Mouse (Mus musculus): ENCODE measurements at regions not wholly inside any gene's neighbourhood (a gene's known extent, or its start where the extent isn't known, plus 50 kb on each side); places are given as distances from the start of the nearest gene placed in this dataset.

DNA sequence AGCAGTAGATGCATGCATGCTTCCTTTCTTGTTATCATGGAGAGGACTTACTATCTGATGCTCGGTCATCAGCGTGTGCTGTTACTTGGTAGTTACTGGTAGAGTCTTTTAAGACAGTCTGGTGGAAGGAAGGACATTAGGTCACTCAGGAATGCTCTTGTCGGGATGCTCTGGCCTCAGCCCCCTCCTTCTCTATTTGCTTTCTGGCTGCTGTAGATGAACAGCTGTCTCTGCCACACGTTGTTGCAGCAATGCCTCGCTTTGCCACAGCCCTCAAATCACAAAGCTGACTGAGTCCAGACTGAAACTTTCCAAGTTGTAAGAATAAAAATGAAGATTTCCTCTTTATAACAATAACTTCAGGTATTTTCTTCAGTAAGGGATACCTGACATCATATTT, 282.1 kb upstream of the Slc30a5 start:
- no peak overlapping the region for H3K27ac ChIP-seq
- TF ChIP-seq CTCF (conservative IDR thresholded peaks at IDR 0.05): no peak
- no peak overlapping the region for H3K4me3 ChIP-seq
- DNase-seq (ENCODE audit: low spot score in 2 of 2): no peak

DNA sequence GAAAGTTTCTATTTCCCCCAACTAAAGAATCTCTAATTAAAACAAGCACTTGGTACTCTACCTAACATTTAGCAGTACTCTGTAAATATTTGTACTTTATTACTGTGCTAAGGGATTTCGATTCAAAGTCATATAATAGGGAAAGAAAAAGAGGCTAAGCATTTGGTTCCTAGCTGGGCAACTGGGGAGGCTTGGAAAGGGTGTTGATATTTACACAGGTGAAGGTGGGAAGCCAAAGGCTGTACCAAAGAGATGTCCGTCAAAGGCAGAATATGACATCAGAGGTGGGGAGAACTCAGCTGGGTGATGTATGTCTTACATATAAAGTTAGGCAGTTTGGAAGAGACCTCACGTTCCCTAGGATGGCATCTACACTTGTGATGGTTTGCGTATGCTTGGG, 278.9 kb upstream of the Slc30a5 start:
- DNase-seq (ENCODE audit: low spot score in 2 of 2): no peak
- Histone ChIP-seq H3K4me3 (no peak overlapping the region), H3K27ac (no peak overlapping the region)
- TF ChIP-seq CTCF (conservative IDR thresholded peaks at IDR 0.05): no peak

DNA sequence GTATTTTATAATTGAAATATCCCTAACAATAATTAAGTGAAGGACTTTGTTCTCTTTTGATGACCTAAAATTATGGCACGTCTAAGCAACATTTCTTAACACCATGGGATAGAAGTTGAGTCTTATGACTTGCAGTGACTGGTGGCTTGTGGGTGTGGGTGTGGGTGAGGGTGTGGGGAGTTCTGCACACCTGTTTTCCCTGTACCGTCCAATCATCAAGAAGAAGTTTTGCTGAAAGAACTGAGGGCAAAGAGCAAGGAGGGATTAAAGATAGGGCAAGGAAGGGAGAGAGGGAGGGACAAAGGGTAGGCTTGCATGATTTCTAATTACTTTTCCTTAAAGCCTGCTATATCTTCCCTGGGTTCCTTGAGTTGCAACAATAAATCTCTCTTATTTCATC, 278.5 kb upstream of the Slc30a5 start:
- Histone ChIP-seq H3K27ac (no peak overlapping the region), H3K4me3 (no peak overlapping the region)
- no peak for DNase-seq (ENCODE audit: low spot score in 2 of 2)
- TF ChIP-seq CTCF (conservative IDR thresholded peaks at IDR 0.05): no peak

DNA sequence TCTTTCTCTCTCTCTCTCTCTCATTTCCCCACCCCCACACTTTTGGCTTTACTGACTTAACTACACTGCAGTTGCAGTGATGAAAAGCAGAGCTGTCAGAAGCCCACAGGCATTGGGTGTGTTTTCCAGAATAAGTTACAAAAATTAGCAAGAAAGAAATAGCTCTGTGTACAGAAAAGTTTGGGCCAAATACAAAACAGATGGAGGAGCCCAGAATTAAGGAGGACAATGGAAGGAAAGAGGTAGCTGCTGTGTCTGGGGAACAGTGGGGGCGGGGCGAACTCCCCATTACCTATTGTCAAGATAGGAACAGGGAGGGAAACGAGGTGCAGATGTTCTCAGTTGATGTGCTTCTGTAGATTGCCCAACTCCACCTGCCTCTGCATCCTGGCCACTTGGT, 267.4 kb upstream of the Slc30a5 start:
- TF ChIP-seq CTCF (conservative IDR thresholded peaks at IDR 0.05): no peak
- H3K4me3 ChIP-seq: no peak overlapping the region
- DNase-seq (ENCODE audit: low spot score in 2 of 2): no peak
- H3K27ac ChIP-seq: no peak overlapping the region

DNA sequence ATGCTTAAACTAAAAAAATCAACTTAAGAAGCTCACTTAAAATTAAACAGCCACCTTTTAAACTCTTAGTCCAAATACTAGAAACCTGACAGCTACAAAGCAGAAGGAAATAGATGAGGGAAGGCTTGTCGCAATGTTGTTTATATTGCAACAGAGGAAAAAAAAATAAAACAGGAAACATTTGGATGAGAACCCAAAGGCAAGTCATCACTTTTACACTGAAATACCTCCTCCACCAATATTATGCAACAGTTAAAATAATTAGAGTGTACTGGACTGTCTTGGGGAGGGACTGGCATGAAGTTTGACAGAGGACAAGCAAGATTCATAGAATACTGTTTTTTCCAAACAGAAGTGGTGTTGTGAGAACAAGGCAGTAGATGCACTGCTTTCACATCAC, 263.6 kb upstream of the Slc30a5 start:
- no peak for TF ChIP-seq CTCF (conservative IDR thresholded peaks at IDR 0.05)
- Histone ChIP-seq H3K4me3 (no peak overlapping the region), H3K27ac (no peak overlapping the region)
- DNase-seq (ENCODE audit: low spot score in 2 of 2): no peak

DNA sequence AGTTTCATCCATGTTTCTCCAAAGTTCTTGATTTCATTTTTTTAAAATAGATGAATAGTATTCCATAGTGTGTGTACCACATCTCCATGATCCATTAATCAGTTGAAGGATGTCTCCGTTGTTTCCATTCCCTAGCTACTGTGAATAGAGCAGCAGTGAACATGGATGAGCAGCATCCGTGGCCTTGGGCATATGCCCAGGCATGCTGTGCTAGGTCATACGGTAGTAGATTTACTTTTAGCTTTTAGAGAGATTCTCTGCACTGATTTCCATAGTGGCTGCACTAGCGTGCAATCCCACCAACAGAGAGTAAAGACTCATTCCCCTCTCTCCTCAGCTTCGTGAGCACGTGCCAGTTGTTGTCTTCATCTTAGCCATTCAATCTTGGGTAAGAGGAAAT, 263.0 kb upstream of the Slc30a5 start:
- Histone ChIP-seq H3K27ac (no peak overlapping the region), H3K4me3 (no peak overlapping the region)
- no peak for TF ChIP-seq CTCF (conservative IDR thresholded peaks at IDR 0.05)
- DNase-seq (ENCODE audit: low spot score in 2 of 2): no peak

DNA sequence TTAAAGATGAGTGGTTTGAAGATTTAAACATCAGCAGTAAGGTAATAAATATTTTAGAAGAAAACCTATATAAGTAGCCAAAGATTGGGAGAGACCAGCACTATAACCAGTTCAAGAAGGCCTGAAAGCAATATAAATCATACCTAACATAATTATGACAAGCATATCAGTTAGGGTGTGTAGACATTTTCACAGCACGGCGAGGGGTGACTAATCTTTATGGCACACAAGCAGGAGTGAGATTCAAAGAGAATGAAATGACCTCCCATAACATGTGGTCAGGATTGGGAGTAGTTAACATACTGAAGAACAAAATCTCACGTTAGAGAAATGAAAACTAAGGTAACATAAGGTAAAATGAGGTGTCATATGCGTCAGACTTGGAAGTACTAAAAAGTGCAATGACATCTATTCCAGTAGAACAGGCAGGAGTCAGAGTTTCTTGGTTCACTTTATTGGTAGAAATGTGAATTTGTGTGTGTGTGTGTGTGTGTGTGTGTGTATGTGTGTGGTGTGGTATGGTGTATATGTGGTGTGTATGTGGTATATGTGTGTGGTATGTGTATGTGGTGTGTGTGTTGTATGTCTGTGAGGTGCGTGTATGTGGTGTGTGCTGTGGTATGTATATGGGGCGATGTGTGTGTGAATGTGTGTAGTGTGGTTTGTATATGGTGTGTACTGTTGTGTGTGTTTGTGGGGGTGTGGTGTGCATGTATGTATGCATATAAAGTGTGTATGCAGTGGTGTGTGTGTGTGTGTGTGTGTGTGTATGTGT, 262.0 kb upstream of the Slc30a5 start:
- Histone ChIP-seq H3K4me3 (no peak overlapping the region), H3K27ac (no peak overlapping the region)
- TF ChIP-seq CTCF (conservative IDR thresholded peaks at IDR 0.05): no peak
- no peak for DNase-seq (ENCODE audit: low spot score in 2 of 2)

DNA sequence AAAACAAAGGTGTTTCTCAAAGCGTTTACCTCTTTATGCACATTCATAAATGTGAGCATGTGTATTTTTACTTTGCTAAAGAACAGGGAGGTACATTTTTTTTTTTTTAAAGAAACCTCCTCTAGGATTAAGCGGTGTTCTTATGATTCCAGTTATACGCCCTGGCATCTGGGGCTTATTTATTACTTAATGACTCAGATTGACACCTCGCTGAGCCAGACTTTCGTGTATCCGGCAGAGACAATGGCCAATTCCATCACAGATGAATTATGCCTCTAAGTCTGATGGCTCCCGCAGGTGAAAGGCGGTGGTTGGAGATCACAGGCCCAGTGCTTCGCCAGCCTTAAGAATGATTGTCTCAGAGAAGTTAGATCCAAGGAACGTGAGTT, 259.5 kb upstream of the Slc30a5 start:
- H3K4me3 ChIP-seq: peak overlapping the region; percentile 39
- no peak for TF ChIP-seq CTCF (conservative IDR thresholded peaks at IDR 0.05)
- peak overlapping the region; percentile 64; the same call in 1 of the 2 replicates for H3K27ac ChIP-seq
- DNase-seq (ENCODE audit: low spot score in 2 of 2): no peak

DNA sequence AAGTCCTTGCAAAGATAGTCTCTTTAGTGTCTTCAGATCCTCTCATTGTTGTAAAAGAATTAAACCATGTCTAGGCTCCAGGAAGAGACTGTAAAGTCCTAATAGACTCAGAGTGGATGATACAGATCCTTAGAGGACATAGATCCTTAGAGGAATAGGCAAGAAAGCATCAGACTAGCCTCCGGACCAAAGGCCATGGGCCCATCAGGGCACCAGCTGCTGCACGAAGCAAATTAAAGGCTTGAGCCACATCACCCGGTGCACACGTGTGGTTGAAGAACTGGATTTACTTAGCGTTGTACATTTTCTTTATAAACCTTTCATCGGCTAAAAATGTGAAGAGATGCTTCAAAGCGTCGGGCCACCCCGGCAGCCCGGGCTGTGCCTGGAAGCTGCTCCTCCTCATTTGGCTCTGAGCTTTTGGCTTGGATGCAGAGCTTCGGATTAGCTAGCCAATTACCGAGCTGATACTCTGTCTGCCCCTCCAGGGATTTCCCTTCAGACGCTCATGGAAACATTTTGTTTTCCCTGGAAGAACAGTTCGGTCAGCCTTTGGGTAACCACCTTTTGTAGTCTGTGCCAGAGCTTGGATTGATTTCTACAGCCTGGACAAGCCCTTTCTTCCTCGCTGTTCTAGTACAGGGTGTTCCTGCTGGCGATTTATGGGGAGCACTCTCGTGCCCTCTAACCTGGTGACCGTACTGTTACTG, 259.0 kb upstream of the Slc30a5 start:
- Histone ChIP-seq H3K27ac (peak overlapping the region; percentile 64; the same call in 1 of the 2 replicates), H3K4me3 (peak overlapping the region; percentile 39)
- DNase-seq (ENCODE audit: low spot score in 2 of 2): peak; percentile 49 to 60
- TF ChIP-seq CTCF (conservative IDR thresholded peaks at IDR 0.05): no peak

DNA sequence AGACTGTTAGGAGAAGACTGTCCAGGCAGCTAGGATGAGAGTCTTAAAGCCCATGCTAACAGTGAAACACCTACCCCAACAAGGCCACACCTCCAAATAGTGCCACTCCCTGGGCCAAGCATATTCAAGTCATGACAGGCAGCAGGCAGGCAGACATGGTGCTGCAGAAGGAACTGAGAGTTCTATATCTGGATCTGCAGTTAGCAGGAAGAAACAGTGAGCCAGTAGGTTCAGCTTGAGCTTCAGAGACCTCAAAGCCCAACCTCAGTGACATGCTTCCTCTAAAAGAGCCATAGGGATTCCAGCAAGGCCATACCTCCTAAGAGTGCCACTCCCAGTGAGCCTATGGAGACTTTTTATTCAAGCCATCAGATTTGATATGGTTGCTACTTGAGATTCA, 252.0 kb upstream of the Slc30a5 start:
- no peak for TF ChIP-seq CTCF (conservative IDR thresholded peaks at IDR 0.05)
- Histone ChIP-seq H3K4me3 (no peak overlapping the region), H3K27ac (no peak overlapping the region)
- no peak for DNase-seq (ENCODE audit: low spot score in 2 of 2)

DNA sequence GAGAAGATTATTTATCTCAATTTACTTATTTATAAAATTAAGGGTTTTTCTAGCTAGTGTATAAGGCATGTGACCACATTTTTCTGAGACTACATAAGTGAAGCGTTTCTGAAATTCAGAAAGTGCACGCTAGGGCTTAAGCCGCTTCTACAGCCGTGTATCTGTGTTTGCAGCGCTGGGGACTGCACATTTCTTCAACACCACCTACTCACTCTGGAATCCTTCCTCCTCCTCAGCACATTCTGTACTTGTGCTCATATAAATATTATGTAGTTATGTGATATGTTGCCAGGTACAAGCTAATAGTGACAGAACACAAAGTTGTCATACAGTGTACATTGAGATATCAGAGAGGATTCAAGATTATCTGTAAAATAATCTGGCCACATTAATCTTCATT, 251.0 kb upstream of the Slc30a5 start:
- H3K27ac ChIP-seq: no peak overlapping the region
- TF ChIP-seq CTCF (conservative IDR thresholded peaks at IDR 0.05): 0 out of 2 replicates have a peak, but pooled peaks have one; percentile 22
- H3K4me3 ChIP-seq: no peak overlapping the region
- DNase-seq (ENCODE audit: low spot score in 2 of 2): no peak

DNA sequence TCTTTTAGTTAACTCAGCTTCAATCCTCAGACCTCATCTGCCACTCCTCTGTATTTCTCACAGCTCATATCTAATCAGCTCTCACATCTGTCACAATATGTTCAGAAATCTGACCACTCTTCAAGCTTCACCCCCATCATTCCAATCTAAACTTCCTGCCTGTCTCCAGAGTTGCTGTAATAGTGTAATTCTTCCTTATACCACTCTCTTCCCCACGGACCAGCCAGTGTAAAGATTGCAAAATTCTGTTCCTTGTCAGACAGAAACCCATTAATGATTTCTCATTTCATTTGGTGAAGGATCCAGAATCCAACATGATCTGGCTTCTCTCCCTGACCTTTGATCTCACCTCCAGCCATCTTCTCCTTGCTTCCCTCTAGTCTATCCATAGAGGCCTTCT, 250.2 kb upstream of the Slc30a5 start:
- TF ChIP-seq CTCF (conservative IDR thresholded peaks at IDR 0.05): no peak
- H3K27ac ChIP-seq: no peak overlapping the region
- no peak for DNase-seq (ENCODE audit: low spot score in 2 of 2)
- no peak overlapping the region for H3K4me3 ChIP-seq

DNA sequence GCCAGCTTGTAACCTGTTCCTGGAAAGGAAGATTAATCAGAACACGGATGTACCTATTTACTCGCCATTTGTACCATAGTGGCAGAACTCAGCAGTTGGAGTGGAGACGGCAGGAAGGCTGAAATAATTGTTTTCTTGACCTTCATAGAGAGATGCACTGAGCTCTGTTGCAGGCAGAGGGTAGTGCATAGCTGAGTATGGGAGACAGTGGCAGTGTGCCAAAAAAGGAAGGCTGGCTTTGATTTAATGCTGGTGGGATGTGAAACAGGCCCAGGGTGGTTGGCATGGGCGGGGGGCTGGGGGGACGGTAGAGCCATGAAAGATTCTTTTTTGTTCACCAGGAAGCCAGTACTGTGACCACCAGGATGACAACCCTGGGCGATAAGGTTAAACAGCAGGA, 235.3 kb upstream of the Slc30a5 start:
- Histone ChIP-seq H3K4me3 (no peak overlapping the region), H3K27ac (no peak overlapping the region)
- TF ChIP-seq CTCF (conservative IDR thresholded peaks at IDR 0.05): peak; percentile 54
- no peak for DNase-seq (ENCODE audit: low spot score in 2 of 2)

DNA sequence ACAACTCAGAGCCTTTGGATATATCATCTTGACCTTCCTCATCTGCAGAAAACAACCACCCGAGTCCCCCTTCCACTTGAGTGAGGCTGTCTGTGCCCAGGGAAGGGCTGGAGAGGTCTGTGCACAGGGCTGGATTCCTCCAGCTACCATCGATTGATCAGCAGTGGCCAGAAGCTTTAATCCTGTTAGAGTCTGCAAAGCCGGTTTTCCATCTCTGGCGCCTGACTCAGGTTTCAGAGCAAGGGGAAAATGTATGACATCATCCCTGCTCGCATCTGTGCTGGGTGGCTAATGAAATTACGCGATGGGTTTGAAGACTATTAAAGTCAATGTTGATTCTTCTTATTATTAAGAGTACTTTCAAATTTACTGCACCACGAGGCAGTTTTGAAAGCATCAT, 229.4 kb upstream of the Slc30a5 start:
- DNase-seq (ENCODE audit: low spot score in 2 of 2): no peak
- Histone ChIP-seq H3K27ac (no peak overlapping the region), H3K4me3 (no peak overlapping the region)
- TF ChIP-seq CTCF (conservative IDR thresholded peaks at IDR 0.05): no peak
